Mouse (Mus musculus) kidney, postnatal 10 days (tissue): ENCODE data around the gene Golga2.

Experiments
- DNase-seq: peaks from one replicate; pipeline ENCODE4 v3.0.0; 2021; ENCODE audit warnings: mixed read lengths

Golga2 gene

GRCm38 (mm10) chr2:32344598-32345321 is 57.6 kb downstream of the Golga2 start:
- DNase-seq = no peak

GRCm38 (mm10) chr2:32347019-32347418 is 59.8 kb downstream of the Golga2 start:
- DNase-seq = no peak

- DNase-seq = no peak
Observed at GRCm38 (mm10) chr2:32348311-32348710, 61.1 kb downstream of the Golga2 start.

- DNase-seq = no peak
Observed at GRCm38 (mm10) chr2:32349625-32350255, 62.6 kb downstream of the Golga2 start.

GRCm38 (mm10) chr2:32350471-32351051 is 63.4 kb downstream of the Golga2 start:
- DNase-seq = no peak

- no peak for DNase-seq
Observed at GRCm38 (mm10) chr2:32351471-32351961, 64.3 kb downstream of the Golga2 start.

- DNase-seq = peak; percentile 54
Observed at GRCm38 (mm10) chr2:32352151-32353006, 65.2 kb downstream of the Golga2 start, which contains the start of gene Ciz1. TSS of gene Ciz1 (plus strand) at chr2:32352327.

- peak; percentile 94 for DNase-seq
Observed at GRCm38 (mm10) chr2:32353007-32353542, 65.9 kb downstream of the Golga2 start, which contains the start of gene Dnm1. TSS of gene Dnm1 (minus strand) at chr2:32353338.

- DNase-seq = no peak
Observed at GRCm38 (mm10) chr2:32353836-32354235, 66.7 kb downstream of the Golga2 start.

- no peak for DNase-seq
Observed at GRCm38 (mm10) chr2:32354336-32354895, 67.2 kb downstream of the Golga2 start.

- no peak for DNase-seq
Observed at GRCm38 (mm10) chr2:32356216-32356615, 69.0 kb downstream of the Golga2 start.
